Mouse (Mus musculus): ENCODE data around the gene Isyna1. TPM values are rescaled to one million over a fixed set of nuclear protein-coding genes. Genes with fewer than 3 reads are reported as not detected.

The Isyna1 gene
- polyA plus RNA-seq, 1 experiment from 2014 or later = 162 TPM

- Histone ChIP-seq H3K4me2 (replicated peaks) (peak overlapping the region; percentile 89), H3K27me3 (no peaks in the 10 kb centered on the region), H3K4me1 (peaks cover 80% of the 10 kb centered on the region), H3K4me3 (peak overlapping the region; percentile 57), H3K9ac (peak overlapping the region; percentile 85), H3K36me3 (peaks cover 40% of the 10 kb centered on the region), H3K27ac (peak overlapping the region; percentile 55; the same call in 1 of the 2 replicates), H3K9me3 (peaks cover 5% of the 10 kb centered on the region; the same call in 1 of the 2 replicates)
- 6% methylated on average over 55 of the region's 68 CpGs for WGBS
- no peak for ATAC-seq (ENCODE audit: low FRiP score, low read depth)
These were observed 3.5 kb downstream of the Isyna1 start for GRCm38 (mm10) chr8:70597417-70598272.

GRCm38 (mm10) chr8:70598283-70598682, 4.1 kb downstream of the Isyna1 start:
- peak overlapping the region; percentile 57 for H3K4me3 ChIP-seq
- peak overlapping the region; percentile 85 for H3K9ac ChIP-seq
- peak overlapping the region; percentile 89 for H3K4me2 ChIP-seq (replicated peaks)
- H3K36me3 ChIP-seq = peaks cover 46% of the 10 kb centered on the region
- WGBS = 2% methylated on average over 29 of the region's 29 CpGs
- peak overlapping the region; percentile 55; the same call in 1 of the 2 replicates for H3K27ac ChIP-seq
- ATAC-seq (ENCODE audit: low FRiP score, low read depth) = 0 out of 2 replicates have a peak, but pooled peaks have one; percentile 6
- H3K27me3 ChIP-seq = no peaks in the 10 kb centered on the region
- H3K4me1 ChIP-seq = peaks cover 74% of the 10 kb centered on the region
- peaks cover 5% of the 10 kb centered on the region; the same call in 1 of the 2 replicates for H3K9me3 ChIP-seq

- Histone ChIP-seq H3K4me2 (replicated peaks) (peak overlapping the region; percentile 89), H3K9ac (peak overlapping the region; percentile 85), H3K27ac (peak overlapping the region; percentile 49; the same call in 1 of the 2 replicates), H3K27me3 (no peaks in the 10 kb centered on the region), H3K9me3 (peaks cover 5% of the 10 kb centered on the region; the same call in 1 of the 2 replicates), H3K4me1 (peaks cover 69% of the 10 kb centered on the region), H3K36me3 (peaks cover 46% of the 10 kb centered on the region), H3K4me3 (peak overlapping the region; percentile 57)
- no peak for ATAC-seq (ENCODE audit: low FRiP score, low read depth)
- WGBS = 16% methylated on average over 10 of the region's 10 CpGs
These were observed 4.5 kb downstream of the Isyna1 start for GRCm38 (mm10) chr8:70598722-70599121.

GRCm38 (mm10) chr8:70599507-70600290, 5.5 kb downstream of the Isyna1 start:
- H3K4me3 ChIP-seq = no peak overlapping the region
- peak overlapping the region; percentile 64; the same call in 1 of the 2 replicates for H3K27ac ChIP-seq
- H3K27me3 ChIP-seq = no peaks in the 10 kb centered on the region
- H3K9ac ChIP-seq = 0 out of 2 replicates have a peak overlapping the region, but pooled peaks have one; percentile 85
- peaks cover 49% of the 10 kb centered on the region for H3K36me3 ChIP-seq
- ATAC-seq (ENCODE audit: low FRiP score, low read depth) = no peak
- WGBS = 78% methylated on average over 12 of the region's 12 CpGs
- peaks cover 67% of the 10 kb centered on the region for H3K4me1 ChIP-seq
- H3K4me2 ChIP-seq (replicated peaks) = no peak overlapping the region
- H3K9me3 ChIP-seq = peaks cover 5% of the 10 kb centered on the region; the same call in 1 of the 2 replicates

- Histone ChIP-seq H3K9ac (peak overlapping the region; percentile 20; the same call in 1 of the 2 replicates), H3K4me1 (peaks cover 57% of the 10 kb centered on the region), H3K27me3 (no peaks in the 10 kb centered on the region), H3K36me3 (peaks cover 48% of the 10 kb centered on the region), H3K27ac (peak overlapping the region; percentile 64), H3K4me3 (peak overlapping the region; percentile 20), H3K9me3 (peaks cover 5% of the 10 kb centered on the region; the same call in 1 of the 2 replicates), H3K4me2 (replicated peaks) (peak overlapping the region; percentile 58)
- 21% methylated on average over 10 of the region's 10 CpGs for WGBS
- ATAC-seq (ENCODE audit: low FRiP score, low read depth) = no peak
These were observed 6.5 kb downstream of the Isyna1 start for GRCm38 (mm10) chr8:70600473-70601270.

- WGBS = under 1% methylated on average over 24 of the region's 26 CpGs
- Histone ChIP-seq H3K9ac (no peak overlapping the region), H3K4me2 (replicated peaks) (peak overlapping the region; percentile 58), H3K27ac (peak overlapping the region; percentile 64), H3K27me3 (no peaks in the 10 kb centered on the region), H3K9me3 (peaks cover 5% of the 10 kb centered on the region; the same call in 1 of the 2 replicates), H3K36me3 (peaks cover 42% of the 10 kb centered on the region), H3K4me1 (peaks cover 56% of the 10 kb centered on the region), H3K4me3 (peak overlapping the region; percentile 20)
- peak; percentile 19; the same call in 1 of the 2 replicates for ATAC-seq (ENCODE audit: low FRiP score, low read depth)
These were observed 7.1 kb downstream of the Isyna1 start for GRCm38 (mm10) chr8:70601271-70601649.

GRCm38 (mm10) chr8:70602139-70602811, 8.1 kb downstream of the Isyna1 start:
- Histone ChIP-seq H3K9me3 (peaks cover 5% of the 10 kb centered on the region; the same call in 1 of the 2 replicates), H3K4me3 (no peak overlapping the region), H3K4me2 (replicated peaks) (no peak overlapping the region), H3K27me3 (no peaks in the 10 kb centered on the region), H3K4me1 (peaks cover 57% of the 10 kb centered on the region), H3K36me3 (peaks cover 32% of the 10 kb centered on the region), H3K27ac (no peak overlapping the region), H3K9ac (no peak overlapping the region)
- no peak for ATAC-seq (ENCODE audit: low FRiP score, low read depth)
- WGBS = 92% methylated on average over 13 of the region's 13 CpGs

GRCm38 (mm10) chr8:70604558-70604957, 10.4 kb downstream of the Isyna1 start:
- no peak for ATAC-seq (ENCODE audit: low FRiP score, low read depth)
- Histone ChIP-seq H3K4me1 (peaks cover 52% of the 10 kb centered on the region), H3K27ac (no peak overlapping the region), H3K27me3 (no peaks in the 10 kb centered on the region), H3K9me3 (peaks cover 5% of the 10 kb centered on the region; the same call in 1 of the 2 replicates), H3K9ac (0 out of 2 replicates have a peak overlapping the region, but pooled peaks have one; percentile 45), H3K36me3 (peaks cover 28% of the 10 kb centered on the region), H3K4me3 (no peak overlapping the region), H3K4me2 (replicated peaks) (no peak overlapping the region)
- 82% methylated on average over 7 of the region's 7 CpGs for WGBS

- peak overlapping the region; percentile 78; the same call in 1 of the 2 replicates for H3K4me3 ChIP-seq
- peak overlapping the region; percentile 91 for H3K4me2 ChIP-seq (replicated peaks)
- no peak for ATAC-seq (ENCODE audit: low FRiP score, low read depth)
- H3K27ac ChIP-seq = no peak overlapping the region
- peaks cover 22% of the 10 kb centered on the region for H3K36me3 ChIP-seq
- H3K9me3 ChIP-seq = peaks cover 5% of the 10 kb centered on the region; the same call in 1 of the 2 replicates
- peaks cover 44% of the 10 kb centered on the region for H3K4me1 ChIP-seq
- no peaks in the 10 kb centered on the region for H3K27me3 ChIP-seq
- H3K9ac ChIP-seq = peak overlapping the region; percentile 91
- 87% methylated on average over 9 of the region's 9 CpGs for WGBS
These were observed 12.0 kb downstream of the Isyna1 start for GRCm38 (mm10) chr8:70605871-70606779.

Measured in limb, embryonic 13.5 days (tissue).